In genomic region chr12:73087086-73087485, GRCm38 (mm10) we compare ENCODE assay signal across 24 mouse cellular contexts. TPM values are rescaled to one million over a fixed set of nuclear protein-coding genes. Genes with fewer than 3 reads are reported as not detected.
"Had no signal": no experiment of that assay in that cellular context is flagged by ENCODE, and none has a peak within 500 bp of the region (broad histone marks: within the 10 kb centered on the region; RNA-seq: fewer than 3 reads in every experiment).

No protein-coding gene starts in this region.

- DNase-seq: liver, postnatal 0 days; lung, adult 2 months; lung, postnatal 14 days; lung, postnatal 36 days; retina, postnatal 1 day; right cerebral cortex, adult 18-20 months; right cerebral cortex, postnatal 25 days; right cerebral cortex, postnatal 4 days; spleen, adult 18-20 months; thymus, adult 18-20 months; thymus, postnatal 25 days had no signal

- H3K9ac ChIP-seq: liver, postnatal 0 days; lung, embryonic 15.5 days; midbrain, embryonic 13.5 days; neural tube, embryonic 13.5 days; neural tube, embryonic 15.5 days had no signal

- ATAC-seq: liver, postnatal 0 days; lung, postnatal 0 days; midbrain, embryonic 13.5 days; midbrain, embryonic 16.5 days had no signal

- H3K27me3 ChIP-seq: lung, embryonic 15.5 days; megakaryocyte, embryonic 14.5 days; midbrain, embryonic 13.5 days; neural tube, embryonic 13.5 days; neural tube, embryonic 15.5 days had no signal

- H3K4me1 ChIP-seq: lung, embryonic 15.5 days; midbrain, embryonic 13.5 days; neural tube, embryonic 13.5 days; neural tube, embryonic 15.5 days had no signal

- H3K9me3 ChIP-seq: lung, embryonic 15.5 days; megakaryocyte, embryonic 14.5 days; midbrain, embryonic 13.5 days; neural tube, embryonic 13.5 days; neural tube, embryonic 15.5 days had no signal

- H3K4me3 ChIP-seq: lung, embryonic 15.5 days; megakaryocyte, embryonic 14.5 days; midbrain, embryonic 13.5 days; myocyte; neural tube, embryonic 13.5 days; neural tube, embryonic 15.5 days had no signal

- H3K36me3 ChIP-seq: lung, embryonic 15.5 days; midbrain, embryonic 13.5 days; neural tube, embryonic 13.5 days; neural tube, embryonic 15.5 days had no signal

- H3K4me2 ChIP-seq: lung, embryonic 15.5 days; midbrain, embryonic 11.5 days; midbrain, embryonic 13.5 days; neural tube, embryonic 13.5 days; neural tube, embryonic 15.5 days had no signal

- H3K27ac ChIP-seq: lung, embryonic 15.5 days; macrophage; midbrain, embryonic 13.5 days; neural tube, embryonic 13.5 days; neural tube, embryonic 15.5 days had no signal

RNA-seq across cellular contexts. Expression of gene Six4, which starts 26.2 kb away (rescaled TPM):
- total RNA-seq: megakaryocyte progenitor cell, adult 5-6 weeks had no signal
- polyA plus RNA-seq: liver, postnatal 0 days; macrophage had no signal

RNA-seq across cellular contexts. Expression of gene Six1, which starts 33.4 kb away (rescaled TPM):
- polyA plus RNA-seq: macrophage; small intestine, adult 2 months; stomach, embryonic 14.5 days had no signal
